Mouse (Mus musculus) cerebellum, adult 8-10 months (tissue): ENCODE results near the gene Csnk2a1.
"Not testable (repeated sequence)": the region's sequence is repeated elsewhere in the genome, so short reads cannot be mapped to it uniquely, and the experiment has no call there.

Source experiments
- DNase-seq: peaks from one replicate; pipeline ENCODE4 v3.0.0; 2022

Gene Csnk2a1

DNA sequence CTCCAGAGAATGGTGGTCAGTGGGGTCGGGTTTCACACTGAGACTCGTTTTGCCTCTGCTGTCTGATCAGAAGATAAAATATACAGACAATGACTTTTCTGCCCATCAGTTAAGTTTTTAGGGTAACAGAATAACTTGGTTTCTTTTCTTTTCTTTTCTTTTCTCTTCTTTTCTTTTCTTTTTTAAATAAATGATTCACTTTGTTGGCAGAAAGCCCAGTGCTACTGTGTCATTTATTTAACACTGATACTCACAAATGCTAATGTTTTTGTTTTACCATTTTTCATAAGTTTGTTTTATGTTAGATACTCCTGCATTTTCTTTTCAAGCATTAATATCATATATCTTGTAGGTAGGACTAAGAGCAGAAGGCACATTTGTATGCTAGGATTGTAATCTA lies 13.9 kb downstream of the Csnk2a1 start:
- no peak for DNase-seq

DNA sequence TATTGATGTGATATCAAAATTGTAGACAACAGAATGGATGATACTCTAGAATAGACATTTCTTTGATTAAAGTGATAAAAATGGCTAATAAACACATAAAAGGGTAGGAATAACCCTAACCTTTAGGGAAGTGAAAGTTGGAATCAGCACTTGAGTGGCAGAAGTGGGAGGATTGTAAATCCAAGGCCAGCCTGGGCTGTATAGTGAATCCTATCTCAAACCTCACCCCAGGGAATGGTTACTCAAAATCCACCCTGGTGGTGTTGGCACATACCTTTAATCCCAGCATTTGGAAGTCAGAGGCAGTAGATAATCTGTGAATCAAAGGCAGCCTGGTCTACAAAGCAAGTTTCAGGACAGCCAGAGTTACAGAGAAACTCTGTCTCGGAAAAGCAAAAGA lies 20.6 kb downstream of the Csnk2a1 start:
- DNase-seq: no peak

DNA sequence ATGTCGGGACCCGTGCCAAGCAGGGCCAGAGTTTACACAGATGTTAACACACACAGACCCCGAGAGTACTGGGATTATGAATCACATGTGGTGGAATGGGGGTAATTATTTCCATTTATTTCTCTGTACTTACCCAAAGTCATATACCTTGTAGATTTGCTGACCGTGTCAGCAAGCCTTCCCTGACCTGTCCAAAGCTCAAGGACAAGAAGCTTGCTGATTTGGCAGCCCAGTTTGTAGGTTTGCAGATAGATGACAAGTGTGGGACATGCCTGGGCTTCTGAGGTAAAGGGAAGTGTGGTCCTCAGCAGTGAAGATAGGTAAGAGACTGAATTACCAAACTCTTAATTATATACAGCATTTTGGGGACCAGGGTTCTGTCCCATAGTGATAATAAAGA lies 23.9 kb downstream of the Csnk2a1 start:
- no peak for DNase-seq

DNA sequence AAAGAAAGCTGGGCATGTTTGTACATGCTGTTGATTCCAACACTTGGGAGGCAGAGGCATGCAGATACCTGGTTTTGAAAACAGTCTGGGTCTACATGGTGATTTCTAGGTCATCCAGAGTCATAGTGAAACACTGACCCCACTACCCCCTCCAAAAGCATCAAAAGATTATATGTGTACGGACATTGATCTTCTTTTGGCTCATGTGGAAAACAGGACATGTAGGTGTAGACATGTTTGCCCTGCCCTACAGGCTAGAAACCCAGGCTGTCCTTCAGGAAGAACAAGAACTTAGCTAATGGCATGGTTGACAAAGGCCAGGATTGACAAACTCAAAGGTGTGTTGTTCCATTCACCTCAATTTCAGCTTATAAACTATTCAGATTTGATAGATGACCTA lies 33.1 kb downstream of the Csnk2a1 start:
- DNase-seq: no peak

DNA sequence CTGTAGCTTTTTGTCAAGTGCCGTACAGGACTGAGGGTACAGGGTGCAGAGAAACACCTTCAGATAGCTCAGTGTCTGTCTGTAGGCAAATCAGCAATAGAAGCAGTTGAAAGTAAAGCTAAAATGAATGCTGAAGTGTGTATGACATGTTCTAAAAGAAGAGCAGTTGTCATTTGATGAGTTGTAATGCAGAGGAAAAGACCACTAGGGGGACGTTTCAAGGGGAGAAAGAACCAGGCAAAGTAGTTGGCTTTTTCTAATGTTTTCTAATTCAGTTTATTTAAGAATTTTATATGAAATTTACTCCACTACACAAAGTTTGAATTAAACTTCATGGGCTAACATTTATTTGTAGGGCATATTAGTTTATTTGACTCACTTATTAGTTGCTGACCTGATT lies 47.0 kb downstream of the Csnk2a1 start:
- no peak for DNase-seq

DNA sequence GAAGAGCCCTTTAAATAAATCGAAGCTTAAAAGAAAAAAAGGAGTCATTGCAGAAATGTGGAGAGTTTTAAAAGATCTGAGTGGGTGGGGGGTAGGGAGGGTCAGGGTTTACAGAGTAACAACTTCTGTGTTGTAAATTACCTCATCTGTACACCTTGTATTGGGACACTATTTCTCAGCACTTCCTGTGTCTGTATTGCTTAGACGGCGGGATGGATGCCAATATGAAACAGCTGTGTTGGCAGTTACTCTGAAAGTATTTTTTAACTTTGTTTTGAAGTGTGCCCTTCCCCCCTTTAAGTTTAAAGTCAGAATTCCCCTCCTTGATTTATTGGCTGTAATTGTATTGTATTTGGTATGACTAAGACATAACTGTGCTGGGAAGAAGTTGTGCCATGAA lies 54.8 kb downstream of the Csnk2a1 start:
- DNase-seq: no peak

DNA sequence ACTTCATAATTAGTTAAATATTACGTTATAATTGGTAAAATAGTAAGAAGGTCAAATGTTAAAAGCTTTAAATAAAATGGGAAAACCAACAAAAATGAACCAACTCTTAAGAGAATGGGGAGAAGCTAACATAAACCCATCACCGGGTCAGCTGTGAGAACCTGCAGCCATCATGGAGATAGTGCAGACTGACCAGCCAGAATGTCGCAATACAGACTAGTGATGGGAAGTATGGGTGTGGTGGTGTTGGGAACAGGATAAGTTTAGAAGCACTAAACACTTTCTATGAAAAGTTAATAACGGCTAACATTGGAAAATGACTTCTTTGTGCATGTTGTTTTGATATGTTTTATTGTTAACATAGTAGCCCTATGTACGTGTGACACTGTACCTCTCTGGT lies 60.9 kb downstream of the Csnk2a1 start:
- no peak for DNase-seq

DNA sequence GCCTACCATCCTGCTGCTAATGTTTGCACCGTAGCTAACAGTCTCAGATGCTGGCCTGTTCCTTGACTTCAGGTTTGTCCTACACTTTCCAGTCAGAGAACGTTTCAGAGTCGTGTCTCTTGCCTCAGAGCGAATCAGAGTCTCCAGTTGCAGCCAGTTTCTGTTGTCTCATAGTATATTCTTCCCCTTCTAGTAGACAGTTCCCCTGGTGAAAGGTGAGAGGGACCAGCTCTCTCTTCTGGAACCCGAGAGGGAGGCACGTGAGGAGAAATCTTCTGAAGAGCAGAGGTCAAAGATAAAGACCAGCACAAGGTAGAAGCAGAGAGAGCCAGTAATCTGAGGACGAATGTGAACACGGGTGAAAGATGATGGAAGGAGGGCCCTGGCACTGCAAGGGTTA lies 61.4 kb downstream of the Csnk2a1 start:
- DNase-seq: no peak

DNA sequence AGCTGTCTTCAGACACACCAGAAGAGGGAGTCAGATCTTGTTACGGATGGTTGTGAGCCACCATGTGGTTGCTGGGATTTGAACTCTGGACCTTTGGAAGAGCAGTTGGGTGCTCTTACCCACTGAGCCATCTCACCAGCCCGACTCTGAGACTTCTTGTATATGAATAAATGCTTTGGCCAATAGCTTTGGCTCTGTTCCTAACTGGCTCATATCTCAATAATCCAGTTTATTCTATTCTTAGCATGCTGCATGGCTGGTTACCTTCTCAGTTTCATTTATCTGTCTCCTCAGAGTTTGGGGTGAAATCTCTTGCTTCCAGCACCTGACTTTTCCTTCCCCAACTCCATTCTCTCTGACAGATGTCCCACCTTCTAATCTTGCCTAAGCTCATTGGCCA lies 63.0 kb downstream of the Csnk2a1 start:
- DNase-seq: not testable (repeated sequence)

DNA sequence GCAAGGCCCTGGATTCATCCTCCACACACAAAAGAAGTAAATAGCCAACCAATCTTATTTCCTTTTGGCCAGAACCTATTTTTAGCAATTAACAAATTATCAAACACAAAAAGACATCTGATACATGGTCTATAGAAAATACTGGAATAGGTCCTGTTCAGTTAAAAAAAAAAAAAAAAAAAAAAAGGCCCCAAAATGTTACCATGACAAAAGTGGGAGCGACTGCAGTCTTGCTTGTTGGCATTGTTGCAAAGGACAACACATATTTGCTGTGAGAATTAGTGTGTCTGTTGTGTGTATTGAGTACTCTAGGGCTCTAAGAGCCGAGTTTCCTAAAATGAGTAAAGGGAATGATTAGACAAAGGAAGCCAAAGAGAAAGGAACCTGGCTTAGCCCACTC lies 65.8 kb downstream of the Csnk2a1 start:
- DNase-seq: no peak

DNA sequence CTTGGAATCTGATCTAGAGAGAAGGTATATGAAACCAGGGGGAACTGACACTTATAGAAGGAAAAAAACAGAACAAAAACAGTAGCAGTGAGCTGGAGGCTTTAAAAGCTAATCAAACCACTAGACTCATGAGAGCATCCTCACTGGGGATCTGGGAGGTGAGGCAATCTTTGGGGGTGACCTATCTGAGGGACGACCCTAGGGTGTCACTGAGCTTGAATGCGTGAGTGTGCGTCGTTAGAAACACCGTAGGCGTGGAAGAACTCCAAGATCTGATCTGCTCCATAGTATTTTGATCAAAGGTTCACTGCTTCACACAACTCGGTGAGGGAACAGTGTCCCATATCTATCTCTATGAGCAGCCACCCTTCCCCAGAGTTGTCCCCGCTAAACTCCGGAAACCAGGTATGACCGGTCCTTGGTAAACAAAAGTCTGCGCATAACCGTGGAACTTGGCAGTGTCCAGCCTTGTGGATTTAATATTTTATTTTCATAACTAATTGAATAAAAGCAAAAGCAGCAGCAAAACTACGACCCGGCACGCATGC lies 66.6 kb downstream of the Csnk2a1 start:
- no peak for DNase-seq

DNA sequence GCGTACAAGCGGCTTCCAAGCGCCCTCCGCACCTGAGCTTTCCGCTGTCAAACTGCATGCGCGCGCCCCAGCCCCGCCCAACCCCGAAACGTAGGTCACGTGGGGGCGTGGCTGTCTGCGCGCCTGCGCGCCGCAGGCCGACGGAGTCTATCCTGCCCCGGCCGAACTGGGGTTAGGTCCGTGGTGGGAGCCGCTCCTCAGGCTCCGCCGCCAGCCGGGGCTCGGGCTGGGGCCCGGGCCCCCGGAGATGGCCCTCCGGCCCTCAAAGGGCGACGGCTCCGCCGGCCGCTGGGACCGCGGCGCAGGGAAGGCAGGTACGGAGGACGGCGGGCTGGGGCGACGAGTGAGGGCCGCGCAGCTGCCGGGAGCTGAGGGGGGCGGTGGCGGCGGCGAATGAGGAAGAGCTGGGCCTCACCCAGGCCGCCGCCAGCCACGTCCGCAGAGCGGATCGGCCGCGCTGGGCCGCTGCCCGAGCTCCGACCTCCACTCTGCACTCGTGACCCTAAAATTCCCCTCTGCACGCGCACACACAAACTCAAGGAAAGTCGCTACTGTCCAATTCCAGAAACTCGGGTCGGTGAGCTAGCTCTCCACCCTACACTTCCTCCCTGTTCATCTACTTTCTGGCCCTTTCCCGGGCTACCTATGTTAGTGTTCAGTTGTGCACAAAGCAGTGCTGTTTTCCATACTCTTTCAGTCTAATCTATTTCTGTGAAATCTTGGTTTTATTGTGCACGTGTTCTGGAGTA lies 67.3 kb downstream of the Csnk2a1 start, which contains the start of gene Tbc1d20:
Gene Tbc1d20 (plus strand): TSS at position 102 of the 749 bp plus-strand sequence.
- DNase-seq: peak; percentile 90

DNA sequence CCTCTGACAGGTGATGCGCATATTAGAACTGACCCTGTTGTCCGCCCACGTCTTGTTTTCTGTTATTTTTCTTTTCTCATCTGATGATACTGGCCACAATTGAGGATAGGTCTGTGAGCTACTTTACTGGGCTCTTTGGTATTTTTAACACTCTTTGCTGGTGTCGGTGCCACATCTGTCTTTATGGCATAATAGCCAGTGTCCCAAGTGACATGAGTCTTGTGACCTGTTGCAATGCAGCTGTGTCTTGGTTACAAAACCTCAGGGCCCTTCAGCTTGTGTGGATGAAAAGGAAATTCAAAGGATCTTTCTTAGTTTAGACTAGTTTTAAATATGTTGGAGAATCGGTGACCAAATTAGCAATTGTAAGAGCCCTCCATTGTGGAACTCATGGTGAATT lies 67.9 kb downstream of the Csnk2a1 start:
- DNase-seq: no peak

DNA sequence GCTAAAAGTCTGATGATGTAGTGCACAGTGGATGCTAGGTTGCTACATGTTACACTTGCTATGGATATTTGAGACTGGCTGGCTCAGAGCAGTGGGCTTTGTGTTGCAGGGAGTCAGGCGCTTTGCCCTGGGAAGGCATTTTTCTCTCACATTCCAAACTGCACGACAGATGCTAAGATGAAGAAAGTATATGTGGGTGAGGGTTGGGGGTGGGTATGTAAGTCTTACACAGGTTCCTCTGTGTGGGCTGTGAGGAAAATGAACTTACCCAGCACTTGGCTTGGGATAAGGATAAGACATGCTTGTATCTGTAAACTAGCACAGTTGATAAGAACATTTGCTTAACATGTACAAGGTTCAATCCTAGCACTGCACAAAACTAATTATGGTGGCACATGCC lies 76.2 kb downstream of the Csnk2a1 start:
- DNase-seq: no peak

DNA sequence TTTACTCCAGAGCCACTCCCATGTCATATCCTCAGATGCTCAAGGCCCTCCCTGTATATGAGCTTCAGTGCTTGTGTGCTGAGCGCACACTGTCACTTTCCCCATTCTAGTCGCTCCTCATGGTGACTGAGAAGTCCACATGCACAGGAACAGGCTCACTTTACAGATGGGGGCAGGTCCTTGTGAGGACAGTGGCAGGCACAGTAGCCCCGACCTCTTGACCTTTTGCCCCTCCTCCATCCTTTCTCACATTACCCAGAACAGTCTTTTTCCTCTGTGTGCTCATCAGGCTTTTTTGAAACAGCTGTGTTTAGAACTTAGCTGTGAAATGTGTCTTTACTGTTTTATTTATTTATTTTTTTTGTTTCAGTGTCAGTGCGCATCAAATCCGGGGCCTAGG lies 77.1 kb downstream of the Csnk2a1 start:
- no peak for DNase-seq

DNA sequence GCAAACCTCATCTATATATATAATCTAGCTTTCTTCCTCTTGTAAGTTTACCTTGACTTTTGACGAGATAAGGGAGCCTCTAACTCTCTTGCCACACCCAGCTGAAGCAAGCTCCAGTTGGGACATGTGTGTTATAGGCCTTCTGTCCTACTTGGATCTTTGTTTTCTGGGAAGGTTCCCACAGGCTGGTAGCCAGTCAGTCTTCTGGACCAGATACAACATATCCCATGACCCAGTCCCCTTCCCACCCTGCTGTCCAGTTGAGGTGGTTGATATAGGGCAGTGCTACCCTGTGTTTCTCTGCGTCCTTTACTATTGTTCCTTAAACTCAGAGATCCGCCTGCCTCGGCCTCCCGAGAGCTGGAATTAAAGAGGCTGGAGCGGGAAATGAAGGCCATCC lies 78.8 kb downstream of the Csnk2a1 start:
- no peak for DNase-seq

DNA sequence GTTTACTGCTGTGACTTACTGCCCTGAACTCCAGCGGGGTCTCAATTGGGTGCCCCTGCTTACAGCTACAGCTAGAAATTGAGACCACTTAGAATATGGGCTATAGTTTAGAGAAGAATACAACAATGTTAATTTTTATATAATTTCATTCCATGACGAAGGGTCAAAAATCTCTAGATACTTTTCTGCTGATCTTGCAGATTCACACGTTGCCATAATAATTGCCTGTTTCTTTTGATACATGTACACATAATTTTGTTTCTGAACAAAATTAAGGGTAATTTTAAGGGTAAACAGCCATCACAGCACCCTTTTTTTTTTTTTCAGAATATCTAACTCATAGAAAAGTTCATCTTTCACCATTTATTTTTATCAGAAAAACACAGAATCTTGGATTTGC lies 80.5 kb downstream of the Csnk2a1 start:
- DNase-seq: no peak

DNA sequence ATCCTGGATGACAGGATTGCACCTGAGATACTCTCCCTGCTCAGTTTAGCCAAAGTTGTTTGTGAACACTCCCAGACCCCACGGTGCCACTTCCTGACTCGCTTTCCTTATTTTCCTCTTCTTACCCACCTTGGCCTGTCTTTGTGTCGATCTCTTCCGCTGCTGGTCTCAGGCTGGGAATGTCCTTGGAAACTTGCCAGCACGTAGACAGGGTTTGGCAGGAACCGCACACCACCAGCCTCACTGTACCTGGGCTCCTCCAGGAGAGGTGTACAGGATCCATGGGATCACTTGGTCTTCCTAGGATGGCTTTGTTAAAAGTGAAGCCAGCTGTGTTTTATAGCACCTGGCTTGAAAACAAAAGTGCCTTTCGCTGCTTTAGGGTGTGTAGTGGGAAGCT lies 86.4 kb downstream of the Csnk2a1 start:
- DNase-seq: no peak

DNA sequence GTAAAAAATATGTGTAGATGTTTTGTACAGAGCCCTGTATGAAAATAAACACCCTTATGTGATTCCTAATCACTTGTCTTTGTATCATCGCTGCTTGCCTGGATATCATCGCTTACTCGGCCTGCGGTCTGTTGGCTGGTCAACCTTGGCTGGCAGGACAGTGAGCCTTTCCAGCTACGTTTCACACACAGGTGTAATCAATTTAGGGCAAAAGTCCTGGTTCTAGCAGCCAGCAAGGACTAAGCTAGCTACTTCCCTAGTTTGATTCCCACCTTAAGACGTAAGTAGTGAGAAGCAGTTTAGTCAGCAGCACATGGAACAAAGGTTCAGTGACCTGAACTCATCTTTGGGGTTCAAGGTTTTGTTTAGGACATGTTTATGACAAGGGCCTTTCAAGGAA lies 87.3 kb downstream of the Csnk2a1 start:
- DNase-seq: no peak

DNA sequence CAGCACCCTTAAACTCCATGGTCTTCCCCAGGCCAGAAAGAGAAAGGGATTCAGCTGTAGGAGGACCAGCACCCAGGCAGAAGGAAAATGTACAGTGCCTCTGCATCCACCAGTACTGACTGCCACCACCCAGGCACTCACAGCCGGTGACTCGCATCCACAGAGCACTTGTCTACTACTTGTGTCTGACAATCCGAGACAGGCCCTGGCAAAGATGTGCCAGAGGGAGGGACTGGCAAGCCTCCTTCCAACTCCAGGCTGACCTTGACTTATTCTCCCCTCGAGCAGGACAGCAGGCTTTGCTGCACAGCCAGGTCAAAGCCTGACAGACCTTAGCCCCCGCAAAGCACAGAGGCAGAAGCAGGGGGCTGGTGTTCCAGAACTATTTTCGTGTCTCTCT lies 90.4 kb downstream of the Csnk2a1 start:
- no peak for DNase-seq

DNA sequence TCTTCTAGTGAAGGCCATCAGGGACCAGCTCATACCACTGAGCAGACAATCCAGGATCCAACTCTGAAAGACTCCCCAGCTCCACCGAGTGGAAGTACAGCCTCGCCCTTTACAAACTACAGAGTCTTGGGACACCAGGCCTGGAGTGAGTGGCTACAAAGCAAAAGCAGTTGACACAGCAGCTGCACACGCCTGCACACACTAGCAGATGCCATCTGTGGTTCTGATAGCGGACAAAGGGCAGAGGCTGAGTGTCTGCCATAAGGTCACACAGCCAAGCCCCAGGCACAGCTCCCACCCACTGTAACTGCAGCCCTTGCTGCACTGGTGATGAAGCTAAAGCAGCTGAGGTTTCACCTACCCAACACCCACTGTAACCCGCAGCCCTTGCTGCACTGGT lies 94.9 kb downstream of the Csnk2a1 start:
- DNase-seq: no peak

DNA sequence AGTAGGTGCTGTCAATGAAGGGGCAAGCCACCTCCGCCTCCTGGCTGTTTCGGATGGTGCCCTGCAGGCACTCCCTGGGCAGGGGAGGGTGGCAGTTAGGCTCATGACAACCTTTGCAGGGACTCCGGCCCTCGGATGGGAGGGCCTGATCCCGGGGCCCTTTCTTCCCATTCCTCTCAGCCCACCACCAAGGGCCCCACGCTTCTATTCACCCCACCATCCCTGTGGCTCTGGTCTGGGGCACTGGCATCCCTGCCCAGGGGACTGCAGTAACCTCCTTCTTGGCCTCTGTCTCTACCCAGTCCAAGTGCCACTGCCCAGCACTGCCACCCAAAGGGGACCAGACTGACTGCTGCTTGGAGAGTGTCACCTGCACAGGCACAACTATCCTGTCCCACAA lies 95.6 kb downstream of the Csnk2a1 start:
- no peak for DNase-seq

DNA sequence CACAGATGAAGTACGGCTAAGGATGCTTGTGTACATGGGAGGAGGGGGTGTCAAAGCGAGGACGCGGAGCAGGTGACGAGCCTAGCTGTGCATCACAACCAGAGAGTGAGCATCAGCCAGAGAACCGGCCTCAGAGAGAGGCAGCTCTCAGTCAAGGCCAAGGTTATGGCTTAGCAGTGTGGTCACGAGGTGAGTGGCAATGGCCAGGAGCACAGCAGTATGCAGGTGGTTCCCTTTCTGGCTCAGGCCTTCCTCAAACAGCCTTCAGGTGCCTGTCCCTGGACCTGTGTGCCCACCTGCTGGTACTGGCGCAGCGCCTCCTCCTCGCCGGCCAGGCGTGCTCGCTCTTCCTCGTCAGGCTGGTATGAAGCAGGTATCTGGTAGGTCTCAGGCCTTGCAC lies 97.3 kb downstream of the Csnk2a1 start:
- peak; percentile 61 for DNase-seq

DNA sequence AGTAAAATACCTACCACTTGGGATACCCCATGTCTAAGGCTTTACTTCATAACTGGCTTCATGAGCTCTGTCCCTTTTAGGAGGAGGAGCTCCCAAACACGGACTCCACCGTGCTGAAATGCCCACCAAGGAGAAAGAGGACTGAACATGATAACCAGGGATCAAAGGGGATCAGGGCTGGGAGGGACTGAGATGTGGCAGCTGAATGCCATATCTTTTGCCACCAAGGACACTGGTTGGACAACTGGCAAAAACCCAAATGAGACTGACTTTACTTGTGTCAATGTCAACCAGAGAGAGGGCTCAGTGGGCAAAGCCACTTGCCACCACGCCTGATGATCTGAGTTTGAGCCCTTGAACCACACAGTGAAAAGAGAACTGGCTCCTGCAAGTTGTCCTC lies 98.2 kb downstream of the Csnk2a1 start:
- no peak for DNase-seq

DNA sequence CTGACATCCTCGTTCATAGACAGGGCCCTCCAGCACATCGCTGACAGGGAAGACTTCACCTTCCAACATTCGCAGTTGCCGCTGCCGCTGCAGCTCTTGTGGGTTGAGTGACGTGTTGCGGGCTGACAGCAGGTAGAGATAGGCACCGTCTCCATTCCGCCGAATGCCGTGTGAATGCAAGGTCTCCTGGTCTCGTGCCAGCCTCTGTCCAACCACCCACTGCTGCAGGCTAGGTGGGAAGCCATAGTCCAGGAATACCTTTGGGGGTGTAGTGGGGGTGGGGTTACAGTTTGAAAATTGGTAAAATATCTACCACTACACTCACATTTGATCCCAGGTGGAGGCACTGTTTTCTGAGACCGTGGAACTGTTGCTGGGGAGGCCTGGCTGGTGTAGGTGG lies 99.5 kb downstream of the Csnk2a1 start:
- DNase-seq: no peak
